Mouse (Mus musculus): Measurements from ENCODE around the gene Fbxw19. TPM values are rescaled to one million over a fixed set of nuclear protein-coding genes. Genes with fewer than 3 reads are reported as not detected.

Fbxw19 gene
- polyA plus RNA-seq (2012; rRNA removed), result 1.3 and 2.0 TPM in 2 replicates

DNA sequence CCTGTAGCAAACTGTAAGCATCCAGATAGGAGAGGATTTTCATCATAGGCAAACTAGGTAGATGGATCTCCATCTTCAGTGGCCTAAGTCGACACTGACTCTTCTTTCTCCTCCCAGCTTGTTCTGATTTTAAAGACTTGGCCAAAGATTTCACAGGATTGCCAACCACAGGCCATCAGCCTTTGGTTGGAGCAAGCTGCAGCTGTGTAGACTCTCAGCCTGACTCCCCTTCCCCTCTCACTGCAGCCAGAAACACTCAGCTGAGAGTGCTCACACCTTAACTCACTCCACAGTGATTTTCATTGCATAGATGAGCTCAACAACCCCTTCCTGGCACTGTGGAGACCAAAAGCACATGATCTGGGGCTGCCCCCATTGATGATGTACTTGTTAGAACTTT is at the start of gene Fbxw19:
Fbxw19 (minus strand) TSS at position 101 of the 400 bp plus-strand sequence.

DNA sequence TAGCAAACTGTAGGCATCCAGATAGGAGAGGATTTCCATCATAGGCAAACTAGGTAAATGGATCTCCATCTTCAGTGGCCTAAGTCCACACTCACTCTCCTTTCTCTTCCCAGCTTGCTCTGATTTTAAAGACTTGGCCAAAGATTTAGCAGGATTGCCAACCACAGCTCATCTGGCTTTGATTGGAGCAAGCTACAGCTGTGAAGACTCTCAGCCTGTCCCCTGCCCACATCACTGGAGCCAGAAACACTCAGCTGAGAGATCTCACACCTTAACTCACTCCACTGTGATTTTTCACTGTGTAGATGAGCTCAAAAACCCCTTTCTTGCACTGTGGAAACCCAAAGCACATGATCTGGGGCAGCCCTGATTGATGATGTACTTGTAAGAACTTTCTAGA is 46.6 kb downstream of the Fbxw19 start, which contains the start of gene Fbxw16:
Fbxw16 (minus strand) TSS at position 101 of the 400 bp plus-strand sequence.

Other genes with a start within 250 kb of the Fbxw19 start
- 2.8 and 3.0 TPM in 2 replicates for gene Fbxw14, start 208.2 kb downstream of the Fbxw19 start, polyA plus RNA-seq (2012; rRNA removed)
- gene Fbxw28, start 156.2 kb downstream of the Fbxw19 start, polyA plus RNA-seq (2012; rRNA removed), result 2.0 and 3.2 TPM in 2 replicates
- gene Fbxw22, start 91.6 kb downstream of the Fbxw19 start, polyA plus RNA-seq (2012; rRNA removed), result 1.0 and 1.1 TPM in 2 replicates
- gene Fbxw16, start 46.7 kb downstream of the Fbxw19 start, polyA plus RNA-seq (2012; rRNA removed), result 2.0 TPM in 2 replicates
- 4.1 and 7.2 TPM in 2 replicates for gene Fbxw15, start 72.4 kb upstream of the Fbxw19 start, polyA plus RNA-seq (2012; rRNA removed)
- 4.2 and 5.9 TPM in 2 replicates for gene Fbxw24, start 130.2 kb upstream of the Fbxw19 start, polyA plus RNA-seq (2012; rRNA removed)
- 0.32 and 0.43 TPM in 2 replicates for gene Fbxw25, start 168.8 kb upstream of the Fbxw19 start, polyA plus RNA-seq (2012; rRNA removed)
- 2.4 and 4.7 TPM in 2 replicates for gene Fbxw18, start 206.8 kb upstream of the Fbxw19 start, polyA plus RNA-seq (2012; rRNA removed)

Data from ovary, adult 2 months (tissue).